Mouse (Mus musculus): ENCODE measurements at regions not wholly inside any gene's neighbourhood (a gene's known extent, or its start where the extent isn't known, plus 50 kb on each side); places are given as distances from the start of the nearest gene placed in this dataset.
A peak's percentile ranks its signal among the peaks of the same experiment; 100 is the strongest.

GRCm38 (mm10) chr1:73807206-73807605 is 317.0 kb downstream of the Tns1 start:
- 85% methylated on average over 3 of the region's 3 CpGs for WGBS
- Histone ChIP-seq H3K9me3 (replicated peaks; ENCODE audit: low read length) (no peaks in the 10 kb centered on the region), H3K36me3 (ENCODE audit: insufficient read depth, low read length) (no peaks in the 10 kb centered on the region), H3K4me1 (replicated peaks; ENCODE audit: insufficient read depth, low read length) (no peaks in the 10 kb centered on the region), H3K9ac (ENCODE audit: low read depth, low read length) (no peak overlapping the region), H3K27me3 (ENCODE audit: insufficient read depth, low read length) (no peaks in the 10 kb centered on the region), H3K4me3 (replicated peaks; ENCODE audit: low read depth, low read length) (no peak overlapping the region), H3K4me2 (ENCODE audit: low read length) (no peak overlapping the region), H3K27ac (no peak overlapping the region)
- no peak for TF ChIP-seq CTCF (IDR thresholded peaks at IDR 0.05; ENCODE audit: low read depth)
- ATAC-seq (replicated peaks; ENCODE audit: low FRiP score, low read depth) (no peak), DNase-seq (ENCODE audit: low spot score) (no peak)

GRCm38 (mm10) chr1:73805156-73805555 is 319.1 kb downstream of the Tns1 start:
- 91% methylated on average over 9 of the region's 9 CpGs for WGBS
- no peak for ATAC-seq (replicated peaks; ENCODE audit: low FRiP score, low read depth)

GRCm38 (mm10) chr1:73799996-73800395 is 324.3 kb downstream of the Tns1 start:
- H3K4me1 ChIP-seq (replicated peaks; ENCODE audit: insufficient read depth, low read length): no peaks in the 10 kb centered on the region
- DNase-seq (ENCODE audit: low spot score): no peak
- no peak overlapping the region for H3K4me3 ChIP-seq (replicated peaks; ENCODE audit: low read depth, low read length)
- H3K27me3 ChIP-seq (ENCODE audit: insufficient read depth, low read length): no peaks in the 10 kb centered on the region
- H3K9me3 ChIP-seq (replicated peaks; ENCODE audit: low read length): no peaks in the 10 kb centered on the region
- no peak overlapping the region for H3K27ac ChIP-seq
- no peak for ATAC-seq (replicated peaks; ENCODE audit: low FRiP score, low read depth)
- H3K36me3 ChIP-seq (ENCODE audit: insufficient read depth, low read length): no peaks in the 10 kb centered on the region
- WGBS: 93% methylated on average over 1 of the region's 1 CpGs
- H3K9ac ChIP-seq (ENCODE audit: low read depth, low read length): no peak overlapping the region
- TF ChIP-seq CTCF (IDR thresholded peaks at IDR 0.05; ENCODE audit: low read depth): no peak
- H3K4me2 ChIP-seq (ENCODE audit: low read length): no peak overlapping the region

More at GRCm38 (mm10) chr1:73805156-73805555, 319.1 kb downstream of the Tns1 start:
- no peak for TF ChIP-seq CTCF (IDR thresholded peaks at IDR 0.05; ENCODE audit: low read depth)
- Histone ChIP-seq H3K27me3 (ENCODE audit: insufficient read depth, low read length) (no peaks in the 10 kb centered on the region), H3K4me1 (replicated peaks; ENCODE audit: insufficient read depth, low read length) (no peaks in the 10 kb centered on the region), H3K9ac (ENCODE audit: low read depth, low read length) (no peak overlapping the region), H3K4me2 (ENCODE audit: low read length) (no peak overlapping the region), H3K9me3 (replicated peaks; ENCODE audit: low read length) (no peaks in the 10 kb centered on the region), H3K4me3 (replicated peaks; ENCODE audit: low read depth, low read length) (no peak overlapping the region), H3K27ac (no peak overlapping the region), H3K36me3 (ENCODE audit: insufficient read depth, low read length) (no peaks in the 10 kb centered on the region)
- no peak for DNase-seq (ENCODE audit: low spot score)

- Histone ChIP-seq H3K27ac (no peak overlapping the region), H3K9me3 (replicated peaks; ENCODE audit: low read length) (no peaks in the 10 kb centered on the region), H3K36me3 (ENCODE audit: insufficient read depth, low read length) (no peaks in the 10 kb centered on the region), H3K9ac (ENCODE audit: low read depth, low read length) (no peak overlapping the region), H3K4me2 (ENCODE audit: low read length) (no peak overlapping the region), H3K4me3 (replicated peaks; ENCODE audit: low read depth, low read length) (no peak overlapping the region), H3K27me3 (ENCODE audit: insufficient read depth, low read length) (no peaks in the 10 kb centered on the region), H3K4me1 (replicated peaks; ENCODE audit: insufficient read depth, low read length) (no peaks in the 10 kb centered on the region)
- DNase-seq (ENCODE audit: low spot score) (peak; percentile 36), ATAC-seq (replicated peaks; ENCODE audit: low FRiP score, low read depth) (no peak)
- WGBS: 52% methylated on average over 8 of the region's 8 CpGs
- TF ChIP-seq CTCF (IDR thresholded peaks at IDR 0.05; ENCODE audit: low read depth): no peak
These were observed 325.0 kb downstream of the Tns1 start for GRCm38 (mm10) chr1:73799246-73799645.

- Histone ChIP-seq H3K27me3 (ENCODE audit: insufficient read depth, low read length) (no peaks in the 10 kb centered on the region), H3K9ac (ENCODE audit: low read depth, low read length) (no peak overlapping the region), H3K4me2 (ENCODE audit: low read length) (no peak overlapping the region), H3K36me3 (ENCODE audit: insufficient read depth, low read length) (no peaks in the 10 kb centered on the region), H3K27ac (no peak overlapping the region), H3K4me1 (replicated peaks; ENCODE audit: insufficient read depth, low read length) (no peaks in the 10 kb centered on the region), H3K4me3 (replicated peaks; ENCODE audit: low read depth, low read length) (no peak overlapping the region), H3K9me3 (replicated peaks; ENCODE audit: low read length) (no peaks in the 10 kb centered on the region)
- DNase-seq (ENCODE audit: low spot score): peak; percentile 54
- 75% methylated on average over 2 of the region's 2 CpGs for WGBS
- ATAC-seq (replicated peaks; ENCODE audit: low FRiP score, low read depth): no peak
- TF ChIP-seq CTCF (IDR thresholded peaks at IDR 0.05; ENCODE audit: low read depth): no peak
These were observed 326.4 kb downstream of the Tns1 start for GRCm38 (mm10) chr1:73797858-73798257.

- 89% methylated on average over 2 of the region's 2 CpGs for WGBS
- no peaks in the 10 kb centered on the region for H3K27me3 ChIP-seq (ENCODE audit: insufficient read depth, low read length)
- H3K9ac ChIP-seq (ENCODE audit: low read depth, low read length): no peak overlapping the region
- no peak for TF ChIP-seq CTCF (IDR thresholded peaks at IDR 0.05; ENCODE audit: low read depth)
- H3K9me3 ChIP-seq (replicated peaks; ENCODE audit: low read length): no peaks in the 10 kb centered on the region
- H3K4me1 ChIP-seq (replicated peaks; ENCODE audit: insufficient read depth, low read length): no peaks in the 10 kb centered on the region
- ATAC-seq (replicated peaks; ENCODE audit: low FRiP score, low read depth): no peak
- H3K4me2 ChIP-seq (ENCODE audit: low read length): no peak overlapping the region
- H3K4me3 ChIP-seq (replicated peaks; ENCODE audit: low read depth, low read length): no peak overlapping the region
- no peaks in the 10 kb centered on the region for H3K36me3 ChIP-seq (ENCODE audit: insufficient read depth, low read length)
- DNase-seq (ENCODE audit: low spot score): no peak
- H3K27ac ChIP-seq: no peak overlapping the region
These were observed 326.8 kb downstream of the Tns1 start for GRCm38 (mm10) chr1:73797413-73797812.

- H3K9me3 ChIP-seq (replicated peaks; ENCODE audit: low read length): no peaks in the 10 kb centered on the region
- no peaks in the 10 kb centered on the region for H3K27me3 ChIP-seq (ENCODE audit: insufficient read depth, low read length)
- H3K4me3 ChIP-seq (replicated peaks; ENCODE audit: low read depth, low read length): no peak overlapping the region
- no peaks in the 10 kb centered on the region for H3K36me3 ChIP-seq (ENCODE audit: insufficient read depth, low read length)
- TF ChIP-seq CTCF (IDR thresholded peaks at IDR 0.05; ENCODE audit: low read depth): no peak
- no peaks in the 10 kb centered on the region for H3K4me1 ChIP-seq (replicated peaks; ENCODE audit: insufficient read depth, low read length)
- no peak for DNase-seq (ENCODE audit: low spot score)
- ATAC-seq (replicated peaks; ENCODE audit: low FRiP score, low read depth): no peak; the same call in 1 of the 2 replicates
- H3K9ac ChIP-seq (ENCODE audit: low read depth, low read length): no peak overlapping the region
- no peak overlapping the region for H3K4me2 ChIP-seq (ENCODE audit: low read length)
- peak overlapping the region; percentile 44; the same call in 1 of the 2 replicates for H3K27ac ChIP-seq
- 57% methylated on average over 4 of the region's 4 CpGs for WGBS
These were observed 330.4 kb downstream of the Tns1 start for GRCm38 (mm10) chr1:73793871-73794270.
